Mouse (Mus musculus): ENCODE data around the gene Ric8b. TPM values are rescaled to one million over a fixed set of nuclear protein-coding genes. Genes with fewer than 3 reads are reported as not detected.

Gene Ric8b
- total RNA-seq, 2 experiments from 2014 or later = 57.5 to 57.7 TPM

DNA sequence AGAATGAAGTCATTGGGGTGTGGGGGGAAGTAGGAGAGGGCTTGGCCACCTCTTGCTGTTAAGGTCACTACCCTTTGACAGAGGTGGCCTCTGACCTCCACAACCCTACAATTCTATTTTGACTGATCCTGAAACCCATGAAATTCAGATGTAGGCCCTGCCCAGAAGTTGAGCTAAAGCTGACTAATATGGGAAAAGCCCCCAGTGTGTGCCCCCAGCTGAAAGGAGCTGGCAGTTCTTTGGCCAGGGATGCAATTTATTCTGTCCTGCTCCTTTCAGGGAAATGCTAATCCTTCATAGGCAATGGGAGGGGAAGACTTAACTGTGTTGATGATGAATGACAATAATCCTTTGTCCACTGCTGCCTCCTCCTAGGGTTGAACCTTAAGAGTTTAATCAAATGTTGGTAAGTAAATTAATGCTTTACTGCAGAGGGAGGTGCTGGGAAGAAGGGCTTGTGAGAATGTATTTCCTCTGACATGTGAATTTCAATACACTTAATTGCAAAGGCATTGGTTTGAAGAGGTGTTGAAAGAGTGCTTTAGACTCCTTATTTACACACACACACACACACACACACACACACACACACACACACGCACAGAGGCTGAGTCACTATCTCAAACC is 6.5 kb upstream of the Ric8b start:
- Histone ChIP-seq H3K4me3 (no peak overlapping the region), H3K27ac (no peak overlapping the region)
- DNase-seq (ENCODE audit: extremely low spot score in 1 of 2, low spot score in 2 of 2) = no peak
- no peak for TF ChIP-seq CTCF (IDR thresholded peaks at IDR 0.05)
- intact Hi-C loops (cut with DNase I) = no loop called here

DNA sequence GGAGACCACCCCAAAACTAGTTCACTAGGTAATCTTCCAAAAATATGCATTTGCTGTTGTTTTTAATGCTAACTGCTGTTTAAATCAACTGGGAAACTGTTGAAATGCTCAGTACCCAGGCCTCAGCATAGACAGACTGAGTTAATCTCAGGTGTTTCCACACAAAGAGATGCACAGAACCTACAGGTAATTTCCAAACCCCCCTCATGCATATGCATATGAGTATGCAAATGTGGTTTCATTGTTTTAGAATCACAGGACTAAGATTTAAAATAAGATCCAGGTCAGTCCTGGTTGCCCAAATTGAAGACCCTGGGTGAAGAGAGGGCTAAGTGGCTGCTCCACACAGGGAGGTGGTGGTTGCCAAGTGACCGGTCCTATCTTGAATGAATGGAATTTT is 4.3 kb upstream of the Ric8b start:
- DNase-seq (ENCODE audit: extremely low spot score in 1 of 2, low spot score in 2 of 2) = no peak
- TF ChIP-seq CTCF (IDR thresholded peaks at IDR 0.05) = no peak
- Histone ChIP-seq H3K4me3 (no peak overlapping the region), H3K27ac (no peak overlapping the region)
- intact Hi-C loops (cut with DNase I) = no loop called here

DNA sequence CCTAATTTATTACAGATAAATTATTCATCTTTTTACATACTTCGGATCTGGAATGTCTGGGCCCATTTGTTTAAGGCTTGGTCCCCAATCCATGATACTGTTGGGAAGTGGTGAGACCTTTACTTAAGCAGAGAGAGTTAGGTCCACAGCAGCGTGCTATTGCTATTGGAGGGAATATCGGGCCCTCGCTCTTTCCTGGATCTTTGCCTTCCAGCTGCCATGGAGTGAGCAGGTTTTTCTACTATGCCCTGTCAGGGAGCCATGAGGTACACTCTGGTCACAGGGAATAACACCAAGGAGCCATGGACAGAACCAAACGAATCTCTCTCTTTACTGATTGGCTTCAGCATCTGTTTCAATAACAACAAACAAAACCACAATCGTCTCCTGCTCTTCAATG is 1.9 kb upstream of the Ric8b start:
- H3K27ac ChIP-seq = no peak overlapping the region
- intact Hi-C loops (cut with DNase I) = loop anchor here (5.0 kb wide), 2 partner anchors 47 to 187 kb away; partner anchors contain the start of genes Fhl4 and Tmem263
- no peak for TF ChIP-seq CTCF (IDR thresholded peaks at IDR 0.05)
- no peak for DNase-seq (ENCODE audit: extremely low spot score in 1 of 2, low spot score in 2 of 2)
- H3K4me3 ChIP-seq = no peak overlapping the region

DNA sequence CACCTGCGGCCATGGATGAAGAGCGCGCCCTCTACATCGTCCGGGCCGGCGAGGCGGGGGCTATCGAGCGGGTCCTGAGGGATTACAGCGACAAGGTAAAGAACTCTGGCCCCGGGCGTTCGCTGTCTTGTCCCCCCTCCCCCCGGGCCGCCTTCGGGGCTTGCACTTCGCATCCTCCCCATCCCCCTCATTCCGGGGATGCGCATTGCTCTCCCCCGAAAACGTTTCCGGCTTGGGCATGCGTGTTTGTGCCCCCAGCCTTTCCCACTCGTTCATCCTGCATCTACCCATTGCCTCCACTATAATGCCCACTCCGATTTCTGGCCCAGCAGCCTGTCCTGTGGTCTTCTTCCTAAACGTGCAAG is 297 bp downstream of the Ric8b start:
- intact Hi-C loops (cut with DNase I) = loop anchor here (1.0 to 5.0 kb wide), 3 partner anchors 45 to 271 kb away; partner anchors contain the start of genes Fhl4 and Tmem263
- peak in 1 of 2 experiments; percentile 49 for DNase-seq (ENCODE audit: extremely low spot score in 1 of 2, low spot score in 2 of 2)

DNA sequence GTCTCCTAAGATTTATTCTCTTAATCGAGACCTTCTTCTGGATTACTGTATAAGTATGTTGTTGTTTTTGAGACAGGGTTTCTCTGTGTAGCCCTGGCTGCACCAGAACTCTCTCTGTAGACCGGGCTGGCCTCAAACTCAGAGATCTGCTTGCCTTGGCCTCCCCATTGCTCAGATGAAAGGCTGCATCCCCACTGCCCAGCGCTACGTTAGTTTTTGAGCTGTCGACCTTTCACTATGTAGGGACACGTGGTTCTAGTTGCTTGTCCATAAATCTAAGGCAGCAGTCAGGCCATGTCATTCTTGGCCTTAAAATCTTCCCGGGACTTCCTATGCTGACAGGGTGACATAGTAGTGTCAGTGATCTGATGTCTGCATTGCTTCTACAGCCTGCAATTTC is 8.9 kb downstream of the Ric8b start:
- intact Hi-C loops (cut with DNase I) = no loop called here
- no peak overlapping the region for H3K27ac ChIP-seq
- H3K4me3 ChIP-seq = no peak overlapping the region
- no peak for TF ChIP-seq CTCF (IDR thresholded peaks at IDR 0.05)
- DNase-seq (ENCODE audit: extremely low spot score in 1 of 2, low spot score in 2 of 2) = no peak

More for the DNA sequence above, 297 bp downstream of the Ric8b start:
- no peak for TF ChIP-seq CTCF (IDR thresholded peaks at IDR 0.05)
- peak overlapping the region; percentile 98 for H3K4me3 ChIP-seq
- peak overlapping the region; percentile 99 for H3K27ac ChIP-seq

DNA sequence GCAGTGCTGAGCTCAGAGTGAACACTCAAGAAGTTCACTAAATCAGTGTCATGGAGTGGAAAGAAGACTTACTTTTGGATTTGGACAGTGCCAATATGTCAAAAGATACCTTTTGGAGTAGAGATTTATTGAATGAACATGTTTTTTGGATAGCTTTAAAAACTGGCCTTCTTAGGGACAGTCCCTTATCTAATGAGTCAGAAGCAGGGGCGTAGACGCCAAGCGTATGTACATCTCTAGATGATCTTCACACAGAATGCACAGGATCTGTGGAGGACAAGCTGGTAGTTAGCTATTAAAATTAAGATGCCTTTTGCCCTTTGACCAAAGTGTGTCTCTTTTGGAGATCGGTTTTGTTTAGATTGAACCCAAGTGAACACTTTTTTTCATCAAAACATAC is 9.5 kb downstream of the Ric8b start:
- no peak for DNase-seq (ENCODE audit: extremely low spot score in 1 of 2, low spot score in 2 of 2)
- intact Hi-C loops (cut with DNase I) = no loop called here
- H3K27ac ChIP-seq = no peak overlapping the region
- TF ChIP-seq CTCF (IDR thresholded peaks at IDR 0.05) = no peak
- H3K4me3 ChIP-seq = no peak overlapping the region

DNA sequence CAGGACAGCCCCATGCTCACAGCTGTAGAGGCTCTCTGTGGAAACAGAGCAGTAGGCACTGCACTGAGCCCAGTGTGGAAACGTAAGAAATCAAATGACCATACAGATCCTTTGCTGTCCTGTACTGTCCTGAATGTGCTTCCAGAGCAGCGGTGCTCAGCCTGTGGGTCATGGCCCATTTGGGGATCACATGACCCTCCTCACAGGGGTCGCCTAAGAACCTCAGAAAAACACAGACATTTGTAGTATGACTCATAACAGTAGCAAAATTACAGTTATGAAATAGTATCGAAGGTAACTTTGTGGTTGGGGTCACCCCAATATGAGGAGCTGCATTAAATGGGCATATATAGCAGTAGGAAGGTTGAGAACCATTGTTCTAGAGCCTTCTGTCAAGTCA is 11.0 kb downstream of the Ric8b start:
- intact Hi-C loops (cut with DNase I) = no loop called here
- Histone ChIP-seq H3K4me3 (no peak overlapping the region), H3K27ac (no peak overlapping the region)
- no peak for DNase-seq (ENCODE audit: extremely low spot score in 1 of 2, low spot score in 2 of 2)
- no peak for TF ChIP-seq CTCF (IDR thresholded peaks at IDR 0.05)

DNA sequence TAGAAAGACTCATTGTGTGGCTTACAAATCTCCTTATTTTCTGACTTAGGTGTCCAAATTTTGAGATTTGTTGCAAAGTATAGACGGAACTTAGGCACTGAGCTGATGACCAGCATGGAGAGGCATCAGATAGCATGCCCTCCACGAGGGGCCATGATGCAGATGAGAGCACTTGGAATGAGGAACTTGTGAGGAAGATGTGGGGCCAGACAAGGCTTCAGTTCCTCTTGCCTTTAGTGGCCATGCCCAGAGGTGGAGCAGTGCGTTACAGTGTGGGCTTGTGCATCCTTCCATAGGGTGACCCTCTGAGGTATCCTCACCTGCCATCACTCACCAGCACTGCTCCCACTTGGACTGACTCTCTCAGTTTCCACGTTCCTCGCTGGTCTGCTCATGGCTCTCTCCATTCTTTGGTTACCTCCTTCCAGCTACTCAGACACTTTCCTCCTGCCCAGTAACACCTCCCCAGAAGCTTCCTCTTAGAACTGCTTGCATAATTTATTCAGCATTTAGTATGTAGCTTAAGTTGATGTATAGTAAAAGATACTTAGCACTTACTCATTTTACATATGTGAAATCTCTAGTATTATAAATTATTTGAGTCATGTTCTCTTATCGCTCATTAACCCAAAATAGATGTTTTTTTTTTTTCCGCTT is 18.3 kb downstream of the Ric8b start:
- intact Hi-C loops (cut with DNase I) = no loop called here
- no peak for DNase-seq (ENCODE audit: extremely low spot score in 1 of 2, low spot score in 2 of 2)
- Histone ChIP-seq H3K27ac (no peak overlapping the region), H3K4me3 (no peak overlapping the region)
- TF ChIP-seq CTCF (IDR thresholded peaks at IDR 0.05) = no peak

DNA sequence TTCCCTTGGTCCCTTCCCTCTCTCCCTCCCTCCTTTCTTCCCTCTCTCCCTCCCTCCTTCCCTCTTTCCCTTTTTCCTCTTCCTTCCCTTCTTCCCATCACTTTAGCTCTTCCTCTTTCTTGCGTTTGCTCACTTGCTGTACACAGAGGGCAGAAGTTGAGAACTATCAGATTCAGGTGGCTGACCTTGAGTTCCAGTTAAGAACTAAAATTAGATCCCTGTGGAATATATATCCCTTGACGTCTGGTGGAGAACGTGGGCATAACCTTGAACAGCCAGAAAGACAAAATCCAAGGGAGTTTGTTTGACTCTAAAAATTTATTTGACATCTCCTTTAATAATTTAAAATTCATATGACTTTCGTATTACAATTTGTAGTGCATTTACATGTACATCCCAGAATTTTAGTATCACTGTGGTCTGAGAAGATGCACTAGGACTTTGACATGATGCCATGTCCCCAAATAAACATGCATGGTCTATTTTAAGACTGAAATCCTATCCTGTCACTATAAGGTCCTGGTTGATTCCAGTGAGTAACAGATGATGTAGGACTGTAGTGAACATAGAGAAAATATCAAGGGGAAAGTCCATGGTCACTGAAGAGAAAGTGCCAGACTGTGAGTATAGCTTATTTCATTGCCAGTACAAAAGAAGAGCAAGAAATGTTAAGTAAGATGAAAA is 19.6 kb downstream of the Ric8b start:
- no peak overlapping the region for H3K4me3 ChIP-seq
- H3K27ac ChIP-seq = no peak overlapping the region
- TF ChIP-seq CTCF (IDR thresholded peaks at IDR 0.05) = no peak
- DNase-seq (ENCODE audit: extremely low spot score in 1 of 2, low spot score in 2 of 2) = no peak
- intact Hi-C loops (cut with DNase I) = no loop called here

DNA sequence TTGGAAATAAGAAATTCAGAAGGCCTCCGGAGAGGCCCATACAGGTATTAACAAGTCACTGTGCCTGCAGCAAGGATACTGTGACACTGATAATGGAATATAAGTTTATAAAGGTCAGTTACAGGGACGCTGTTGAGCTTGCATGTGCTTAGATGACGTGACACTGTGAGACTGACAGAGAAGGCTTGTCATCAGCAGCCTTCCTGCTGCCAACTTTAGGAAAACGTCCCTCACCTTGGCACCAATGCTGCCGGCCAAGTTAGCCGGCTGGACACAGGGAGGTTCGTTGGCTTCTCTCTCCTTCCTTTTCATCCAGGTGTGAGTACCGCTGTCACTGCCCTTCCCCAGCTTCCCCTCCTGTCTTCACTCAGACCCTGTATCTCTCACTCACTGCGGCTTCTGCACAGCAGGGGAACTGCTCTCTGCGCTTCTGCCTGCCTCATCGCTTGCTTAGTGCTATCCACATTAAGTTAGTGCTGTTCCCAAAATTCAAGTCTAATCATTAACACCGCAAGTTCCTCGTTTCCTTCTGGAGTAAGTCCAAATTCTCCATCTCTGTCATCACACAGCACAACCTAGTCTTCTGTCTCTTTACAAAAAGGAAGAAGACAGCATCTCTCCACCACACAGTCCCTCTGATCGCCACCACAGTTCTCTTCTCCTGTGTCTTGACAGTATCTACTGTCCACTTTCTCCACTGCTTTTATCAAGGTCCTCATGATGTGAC is 20.8 kb downstream of the Ric8b start:
- Histone ChIP-seq H3K4me3 (no peak overlapping the region), H3K27ac (no peak overlapping the region)
- TF ChIP-seq CTCF (IDR thresholded peaks at IDR 0.05) = no peak
- intact Hi-C loops (cut with DNase I) = no loop called here
- DNase-seq (ENCODE audit: extremely low spot score in 1 of 2, low spot score in 2 of 2) = no peak

DNA sequence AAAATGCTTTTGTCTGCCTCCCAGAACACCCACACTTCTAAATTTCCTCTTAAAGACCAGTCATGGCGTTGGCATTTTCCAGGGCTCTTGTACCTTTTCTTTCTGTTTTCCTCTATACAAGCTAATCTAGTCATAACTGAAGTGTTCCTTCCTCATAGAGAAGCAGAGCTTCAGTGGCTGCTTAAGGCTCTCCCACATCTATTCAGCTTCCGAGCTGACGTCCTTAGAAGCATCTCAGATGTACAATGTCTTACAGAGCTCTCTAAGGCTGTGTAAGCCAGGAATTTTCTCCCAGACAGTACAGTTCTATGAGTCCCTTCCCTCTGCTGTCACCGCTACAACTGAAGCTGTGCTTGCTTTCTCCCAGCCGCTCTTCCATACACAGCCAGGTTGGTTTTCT is 21.5 kb downstream of the Ric8b start:
- H3K4me3 ChIP-seq = no peak overlapping the region
- no peak for DNase-seq (ENCODE audit: extremely low spot score in 1 of 2, low spot score in 2 of 2)
- intact Hi-C loops (cut with DNase I) = no loop called here
- no peak overlapping the region for H3K27ac ChIP-seq
- TF ChIP-seq CTCF (IDR thresholded peaks at IDR 0.05) = no peak

DNA sequence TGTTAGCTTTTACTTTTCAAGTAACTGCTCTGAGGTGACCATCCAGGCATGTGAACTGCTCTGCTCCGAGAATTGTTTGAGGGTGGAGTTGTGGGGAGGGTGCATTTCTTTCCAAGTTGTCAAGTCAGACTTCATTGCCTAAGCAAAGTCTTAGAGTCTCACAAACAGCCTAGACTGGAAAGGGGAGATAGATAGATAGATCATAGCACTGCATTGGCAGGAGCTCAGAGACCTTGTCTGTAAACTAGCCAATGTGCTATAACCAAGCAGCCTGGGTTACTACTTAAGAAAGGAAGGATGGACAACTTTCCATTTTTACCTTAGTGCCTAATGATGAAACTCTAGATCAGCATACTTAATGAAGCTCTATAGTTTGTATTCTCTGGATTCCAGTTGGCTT is 22.9 kb downstream of the Ric8b start:
- DNase-seq (ENCODE audit: extremely low spot score in 1 of 2, low spot score in 2 of 2) = no peak
- intact Hi-C loops (cut with DNase I) = no loop called here

More for the DNA sequence above, 22.9 kb downstream of the Ric8b start:
- H3K27ac ChIP-seq = no peak overlapping the region
- no peak for TF ChIP-seq CTCF (IDR thresholded peaks at IDR 0.05)
- no peak overlapping the region for H3K4me3 ChIP-seq
